Mouse (Mus musculus) left cerebral cortex, adult 8-10 months (tissue): ENCODE results near the gene Metap2. TPM values are rescaled to one million over a fixed set of nuclear protein-coding genes. Genes with fewer than 3 reads are reported as not detected.

ENCODE experiments used
- total RNA-seq, 4 experiments: library from RNA; stranded (reverse); gene quantifications; 2 replicates each; pipeline ENCODE4 v1.2.4; 2022

The Metap2 gene
- total RNA-seq, 4 experiments from 2014 or later = 101 to 109 (median 105) TPM

Other genes starting within 250 kb of the Metap2 start
- not detected for gene Usp44, start 65.5 kb downstream of the Metap2 start, total RNA-seq
- 10 to 100 TPM; 69.0 to 89.4 (median 83.1) TPM for gene Vezt, start 138.7 kb upstream of the Metap2 start, total RNA-seq
- gene Fgd6, start 138.9 kb upstream of the Metap2 start, total RNA-seq = 10 to 100 TPM in 2 of 4 experiments, 1 to 10 TPM in 2; 9.3 to 11.6 (median 10.5) TPM